Mouse (Mus musculus): ENCODE results near the gene Amotl2.

- TF ChIP-seq TAL1 (IDR thresholded peaks at IDR 0.05; ENCODE audit: low read length) = no peak
- TF ChIP-seq GATA1 (IDR thresholded peaks at IDR 0.05; ENCODE audit: low read length) = no peak
These were observed 11.4 kb downstream of the Amotl2 start for GRCm38 (mm10) chr9:102727662-102728468.
